In the genomic region with DNA sequence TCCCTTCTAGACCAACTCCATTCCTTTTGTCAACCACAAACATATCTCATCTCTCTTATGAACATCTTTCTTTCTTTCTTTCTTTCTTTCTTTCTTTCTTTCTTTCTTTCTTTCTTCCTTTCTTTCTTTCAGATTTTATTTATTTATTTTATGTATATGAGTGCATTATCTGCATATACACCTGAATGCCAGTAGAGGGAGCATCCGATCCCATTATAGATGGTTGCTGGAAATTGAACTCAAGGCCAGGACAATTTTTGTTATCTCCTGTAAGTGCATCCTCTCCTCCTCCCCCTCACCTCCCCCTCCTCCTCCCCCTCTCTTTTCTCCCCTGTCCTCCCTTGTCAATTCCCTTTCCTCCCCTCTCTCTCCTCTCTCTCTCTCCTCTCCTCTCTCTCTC, we compare ENCODE assay signal across 19 mouse cellular contexts. TPM values are rescaled to one million over a fixed set of nuclear protein-coding genes. Genes with fewer than 3 reads are reported as not detected.
A peak's percentile ranks its signal among the peaks of the same experiment; 100 is the strongest.
DNase-seq lines count a peak whose midpoint lies in the region; ATAC-seq and TF ChIP-seq lines count a peak whose summit lies in the region.
"Had no signal": no experiment of that assay in that cellular context is flagged by ENCODE, and none has a peak within 500 bp of the region (broad histone marks: within the 10 kb centered on the region; RNA-seq: fewer than 3 reads in every experiment).

No protein-coding gene starts in this region.

- H3K27ac ChIP-seq in layer of hippocampus, adult 2 months = no peak overlapping the region
- no peak overlapping the region for H3K27ac ChIP-seq in hindbrain, embryonic 14.5 days
- H3K27ac ChIP-seq: forebrain, embryonic 12.5 days; heart, embryonic 10.5 days had no signal

- no peak overlapping the region for H3K4me2 ChIP-seq in hindbrain, embryonic 14.5 days (replicated peaks)
- H3K4me2 ChIP-seq: forebrain, embryonic 12.5 days had no signal

- no peak overlapping the region for H3K9ac ChIP-seq in hindbrain, embryonic 14.5 days
- H3K9ac ChIP-seq: forebrain, embryonic 12.5 days had no signal

- H3K36me3 ChIP-seq in hindbrain, embryonic 14.5 days (replicated peaks; ENCODE audit: control insufficient read depth, insufficient read depth) = no peaks in the 10 kb centered on the region
- H3K36me3 ChIP-seq: forebrain, embryonic 12.5 days; heart, embryonic 10.5 days had no signal

- no peaks in the 10 kb centered on the region for H3K9me3 ChIP-seq in hindbrain, embryonic 14.5 days (ENCODE audit: control insufficient read depth, low read length)
- H3K9me3 ChIP-seq: forebrain, embryonic 12.5 days; heart, embryonic 10.5 days had no signal

- 67% methylated on average over 1 of the region's 1 CpGs for WGBS in hindbrain, embryonic 14.5 days

- no peaks in the 10 kb centered on the region for H3K27me3 ChIP-seq in hindbrain, embryonic 14.5 days (ENCODE audit: control insufficient read depth, insufficient read depth, low read length)
- H3K27me3 ChIP-seq: forebrain, embryonic 12.5 days had no signal

- TF ChIP-seq CTCF in layer of hippocampus, adult 2 months (conservative IDR thresholded peaks at IDR 0.05) = peak; percentile 53

- no peaks in the 10 kb centered on the region for H3K4me1 ChIP-seq in hindbrain, embryonic 14.5 days (replicated peaks; ENCODE audit: control insufficient read depth, insufficient read depth, low read length)
- H3K4me1 ChIP-seq: forebrain, embryonic 12.5 days had no signal

- ATAC-seq in granulocyte monocyte progenitor cell, adult 5-6 weeks (replicated peaks; ENCODE audit: poor library complexity, severe bottlenecking) = 0 out of 2 replicates have a peak, but pooled peaks have one; percentile 55
- no peak for ATAC-seq in hindbrain, embryonic 14.5 days (ENCODE audit: low FRiP score)
- ATAC-seq: intestine, embryonic 16.5 days had no signal

- DNase-seq in layer of hippocampus, adult 2 months (ENCODE audit: low spot score in 2 of 2) = no peak
- DNase-seq in layer of hippocampus, adult 9-10 months (ENCODE audit: low spot score) = no peak
- DNase-seq in 416B (ENCODE audit: low read depth) = peak; percentile 54
- peak; percentile 38 for DNase-seq in A20 (ENCODE audit: low read depth, low spot score)
- DNase-seq in urinary bladder, postnatal 10 days (ENCODE audit: low spot score) = no peak
- DNase-seq in adrenal gland, postnatal 4 days (ENCODE audit: low spot score in 2 of 2) = no peak
- DNase-seq in hindbrain, embryonic 14.5 days (ENCODE audit: low spot score) = no peak
- DNase-seq: adrenal gland, postnatal 14 days; cerebellum, adult 9-11 months; embryo, embryonic 11 days; heart, postnatal 4 days; kidney, postnatal 14 days; left cerebral cortex, postnatal 4 days; right cerebral cortex, adult 18-20 months; thymus, postnatal 4 days had no signal

- no peak overlapping the region for H3K4me3 ChIP-seq in layer of hippocampus, adult 2 months
- no peak overlapping the region for H3K4me3 ChIP-seq in hindbrain, embryonic 14.5 days (replicated peaks; ENCODE audit: low read length)
- H3K4me3 ChIP-seq: forebrain, embryonic 12.5 days; heart, embryonic 10.5 days had no signal

RNA-seq across cellular contexts. Expression of gene Itgav, which starts 25.7 kb away (rescaled TPM):
- 10 to 100 TPM; 68.7 to 69.5 TPM for total RNA-seq in layer of hippocampus, adult 2 months (2021)
- total RNA-seq in granulocyte monocyte progenitor cell, adult 5-6 weeks (2014; fragmentation: Nextera tagmentation) = 17.0 and 33.3 TPM in 2 replicates
- total RNA-seq in granulocyte monocyte progenitor cell, adult 5-6 weeks (2017) = 16.4 and 23.8 TPM in 2 replicates
- total RNA-seq in adrenal gland, postnatal 4 days (2021) = 100 to 1,000 TPM; 101 to 127 TPM
- 35.3 and 36.7 TPM in 2 replicates for polyA plus RNA-seq in hindbrain, embryonic 14.5 days (2014; fragmentation: Nextera tagmentation; extraction: Ambion mirVana)

RNA-seq across cellular contexts. Expression of gene Zc3h15, which starts 54.2 kb away (rescaled TPM):
- 100 to 1,000 TPM; 131 to 134 TPM for total RNA-seq in layer of hippocampus, adult 2 months (2021)
- total RNA-seq in granulocyte monocyte progenitor cell, adult 5-6 weeks (2014; fragmentation: Nextera tagmentation) = 95.7 and 144 TPM in 2 replicates
- total RNA-seq in granulocyte monocyte progenitor cell, adult 5-6 weeks (2017) = 109 and 144 TPM in 2 replicates
- 100 to 1,000 TPM in 1 of 2 experiments, 10 to 100 TPM in 1; 95.3 to 103 TPM for total RNA-seq in adrenal gland, postnatal 4 days (2021)
- polyA plus RNA-seq in hindbrain, embryonic 14.5 days (2014; fragmentation: Nextera tagmentation; extraction: Ambion mirVana) = 159 and 168 TPM in 2 replicates

Comparison
In these comparisons a context has a peak if more than half of its experiments do, and no peak if none do; other contexts are left out.
1. DNase-seq: peak in 416B (single experiment) and A20 (single experiment); none in layer of hippocampus, adult 2 months (0 of 2), layer of hippocampus, adult 9-10 months (single experiment), urinary bladder, postnatal 10 days (single experiment), adrenal gland, postnatal 4 days (0 of 2) and hindbrain, embryonic 14.5 days (single experiment).